Mouse (Mus musculus) mammary gland, adult 2 months (tissue): ENCODE results near the gene Olfr1356. TPM values are rescaled to one million over a fixed set of nuclear protein-coding genes. Genes with fewer than 3 reads are reported as not detected.

Experiments used
- polyA plus RNA-seq: library from polyadenylated mRNA; depleted of rRNA; stranded (reverse); fragments of >200 nt; gene quantifications from 2 replicates; pipeline ENCODE4 v1.2.3, GENCODE M21; 2012; ENCODE audit warnings: low replicate concordance; rRNA removed

Gene Olfr1356
- polyA plus RNA-seq = not detected in 2 replicates

DNA sequence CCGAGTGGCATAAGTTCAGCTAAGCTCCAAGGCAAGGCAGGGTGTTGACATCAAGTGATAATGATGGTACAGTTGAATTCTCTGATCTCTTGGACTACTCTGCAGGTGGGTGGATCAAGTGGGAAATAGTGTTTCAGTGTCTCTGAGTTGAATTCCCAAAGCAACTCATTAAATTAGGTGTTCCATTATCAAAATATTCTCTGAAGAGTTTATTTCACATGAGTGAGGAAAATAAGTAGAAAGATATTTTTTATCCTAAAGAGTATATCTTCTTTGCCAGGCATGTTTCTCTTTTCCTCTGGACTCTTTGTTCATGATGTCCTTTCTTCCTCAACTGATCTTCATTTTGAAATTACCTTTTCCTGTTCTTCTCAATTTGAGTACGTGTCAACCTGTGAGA, at the start of gene Olfr1356:
Gene Olfr1356, minus strand, starts transcription at position 101 of the 400 bp plus-strand sequence.

DNA sequence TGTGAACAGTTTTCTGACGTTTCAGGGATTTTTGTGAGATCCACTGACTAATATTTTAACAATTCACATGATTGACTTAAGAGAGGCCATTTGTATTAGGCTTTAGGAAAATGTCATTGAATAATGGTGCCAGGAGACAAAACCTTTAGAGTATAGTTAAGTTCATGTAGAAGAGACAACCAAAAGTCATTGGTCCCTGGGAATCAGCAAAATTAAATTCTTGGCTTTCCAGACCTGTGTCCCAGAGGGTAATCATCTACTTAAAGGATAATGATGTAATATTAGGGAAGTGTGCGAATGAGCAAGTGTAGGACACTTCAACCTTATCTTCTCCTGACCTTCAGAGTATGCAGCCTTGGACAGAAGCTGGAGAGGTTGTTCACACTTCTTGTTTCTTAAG, 23.3 kb upstream of the Olfr1356 start, which contains the start of gene Olfr1355:
Gene Olfr1355, plus strand, starts transcription at position 301 of the 400 bp plus-strand sequence.

Other genes starting within 250 kb of the Olfr1356 start
- gene Olfr1357, start 234.1 kb downstream of the Olfr1356 start, polyA plus RNA-seq = not detected in 2 replicates
- 0.52 TPM in 1 of 2 replicates, not detected in the other for gene Casp14, start 133.9 kb downstream of the Olfr1356 start, polyA plus RNA-seq
- not detected in 2 replicates for gene Ccdc105, start 99.1 kb downstream of the Olfr1356 start, polyA plus RNA-seq
- gene Slc1a6, start 71.7 kb downstream of the Olfr1356 start, polyA plus RNA-seq = 0.06 and 0.24 TPM in 2 replicates
- gene Olfr1355, start 23.4 kb upstream of the Olfr1356 start, polyA plus RNA-seq = not detected in 2 replicates
- not detected in 2 replicates for gene Olfr1354, start 61.0 kb upstream of the Olfr1356 start, polyA plus RNA-seq
- gene Olfr8, start 98.5 kb upstream of the Olfr1356 start, polyA plus RNA-seq = not detected in 2 replicates
- not detected in 2 replicates for gene Olfr1353, start 111.1 kb upstream of the Olfr1356 start, polyA plus RNA-seq
- not detected in 2 replicates for gene Olfr1352, start 128.9 kb upstream of the Olfr1356 start, polyA plus RNA-seq
- gene Olfr1351, start 160.3 kb upstream of the Olfr1356 start, polyA plus RNA-seq = not detected in 2 replicates
- not detected in 2 replicates for gene Olfr57, start 176.6 kb upstream of the Olfr1356 start, polyA plus RNA-seq
- gene 2610008E11Rik, start 245.4 kb upstream of the Olfr1356 start, polyA plus RNA-seq = 1.0 and 2.5 TPM in 2 replicates